Mouse (Mus musculus) neural tube, embryonic 12.5 days (tissue): ENCODE measurements around the gene Sgcg. TPM values are rescaled to one million over a fixed set of nuclear protein-coding genes. Genes with fewer than 3 reads are reported as not detected.

Experiments
- ATAC-seq: fragments of 200-750 bp; cut with Nextera tagmentation; 2 replicates; pipeline ENCODE4 v1.8.0; 2017; ENCODE audit warnings: low read depth, mild to moderate bottlenecking, moderate TSS enrichment, moderate library complexity; ENCODE audit not compliant: low FRiP score
- H3K27ac ChIP-seq: fragments of 300-500 bp; sonication (generic); 2 replicates; pipeline ENCODE4 v1.5.1; 2016
- H3K27me3 ChIP-seq: fragments of 300-500 bp; sonication (generic); replicated peaks from 2 replicates; pipeline ENCODE4 v1.6.1; 2016; ENCODE audit warnings: mild to moderate bottlenecking
- H3K36me3 ChIP-seq: fragments of 300-500 bp; sonication (generic); 2 replicates; pipeline ENCODE4 v1.6.1; 2016; ENCODE audit warnings: mild to moderate bottlenecking
- H3K4me1 ChIP-seq: fragments of 300-500 bp; sonication (generic); 2 replicates; pipeline ENCODE4 v1.6.1; 2016
- H3K4me2 ChIP-seq: fragments of 300-500 bp; sonication (generic); replicated peaks from 2 replicates; pipeline ENCODE4 v1.6.1; 2016; ENCODE audit warnings: mild to moderate bottlenecking
- H3K4me3 ChIP-seq: fragments of 300-500 bp; sonication (generic); 2 replicates; pipeline ENCODE4 v1.5.1; 2016
- H3K9ac ChIP-seq: fragments of 300-500 bp; sonication (generic); 2 replicates; pipeline ENCODE4 v1.6.1; 2016; ENCODE audit warnings: mild to moderate bottlenecking
- H3K9me3 ChIP-seq: fragments of 300-500 bp; sonication (generic); 2 replicates; pipeline ENCODE4 v1.6.1; 2016; ENCODE audit warnings: mild to moderate bottlenecking
- WGBS: fragments of 180-500 bp; shearing (Covaris S2); methylation state at CpG from one replicate; pipeline ENCODE4 v1.1.7; 2016; 5-methylcytosine and 5-hydroxymethylcytosine counted together
- polyA plus RNA-seq: library from polyadenylated mRNA; unstranded; fragments of >200 nt; fragmentation: Nextera tagmentation; extraction: Ambion mirVana; gene quantifications from 2 replicates; pipeline ENCODE4 v1.2.1, GENCODE M21; 2016

The Sgcg gene
- 1.3 and 1.5 TPM in 2 replicates for polyA plus RNA-seq

- Histone ChIP-seq H3K36me3 (no peaks in the 10 kb centered on the region), H3K4me1 (no peaks in the 10 kb centered on the region), H3K4me3 (no peak within 1 kb of the TSS), H3K4me2 (no peak within 1 kb of the TSS), H3K9ac (no peak within 1 kb of the TSS), H3K9me3 (no peaks in the 10 kb centered on the region), H3K27ac (no peak within 1 kb of the TSS), H3K27me3 (no peaks in the 10 kb centered on the region)
- WGBS: 67% methylated on average over 11 of the region's 11 CpGs
- no peak for ATAC-seq
Measured at GRCm38 (mm10) chr14:61258352-61258751, at the start of gene Sgcg. TSS of gene Sgcg (minus strand) at chr14:61258490.

GRCm38 (mm10) chr14:61303969-61304609 lies 45.8 kb upstream of the Sgcg start:
- Histone ChIP-seq H3K4me1 (no peaks in the 10 kb centered on the region), H3K9me3 (no peaks in the 10 kb centered on the region), H3K36me3 (no peaks in the 10 kb centered on the region), H3K27ac (no peak overlapping the region), H3K9ac (no peak overlapping the region), H3K27me3 (no peaks in the 10 kb centered on the region), H3K4me3 (no peak overlapping the region), H3K4me2 (no peak overlapping the region)
- WGBS: 85% methylated on average over 4 of the region's 4 CpGs
- no peak for ATAC-seq

DNA sequence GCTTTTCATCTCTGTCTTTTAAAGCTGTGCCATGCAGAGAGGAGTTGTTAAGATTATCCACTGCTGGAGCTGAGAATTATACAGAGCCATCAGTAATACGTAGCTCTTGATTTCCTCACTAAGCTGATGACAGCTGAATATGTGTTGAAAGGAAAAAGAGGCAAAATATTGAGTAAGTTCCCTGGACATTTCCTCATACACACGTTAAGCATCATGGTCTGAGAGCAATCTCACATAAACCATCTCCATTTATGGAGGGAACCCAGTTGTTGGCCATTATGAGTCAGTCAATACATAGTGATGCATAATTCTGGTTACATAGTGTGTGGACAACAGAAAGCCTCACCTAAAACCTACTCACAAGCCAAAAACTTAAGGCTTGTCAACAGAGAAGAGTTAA lies 44.1 kb upstream of the Sgcg start:
- H3K36me3 ChIP-seq: no peaks in the 10 kb centered on the region
- H3K4me3 ChIP-seq: no peak overlapping the region
- no peaks in the 10 kb centered on the region for H3K27me3 ChIP-seq
- no peak overlapping the region for H3K9ac ChIP-seq
- H3K4me1 ChIP-seq: no peaks in the 10 kb centered on the region
- H3K4me2 ChIP-seq: no peak overlapping the region
- H3K9me3 ChIP-seq: no peaks in the 10 kb centered on the region
- no peak overlapping the region for H3K27ac ChIP-seq
- no peak for ATAC-seq
- WGBS: 86% methylated on average over 2 of the region's 2 CpGs

GRCm38 (mm10) chr14:61301323-61301722 lies 43.0 kb upstream of the Sgcg start:
- no peaks in the 10 kb centered on the region; the same call in 1 of the 2 replicates for H3K27me3 ChIP-seq
- ATAC-seq: no peak
- H3K4me1 ChIP-seq: no peaks in the 10 kb centered on the region
- no peaks in the 10 kb centered on the region for H3K9me3 ChIP-seq
- H3K4me2 ChIP-seq: no peak overlapping the region
- 65% methylated on average over 2 of the region's 2 CpGs for WGBS
- no peak overlapping the region for H3K27ac ChIP-seq
- H3K36me3 ChIP-seq: no peaks in the 10 kb centered on the region
- H3K4me3 ChIP-seq: no peak overlapping the region
- H3K9ac ChIP-seq: no peak overlapping the region

GRCm38 (mm10) chr14:61299810-61300209 lies 41.5 kb upstream of the Sgcg start:
- Histone ChIP-seq H3K27me3 (no peaks in the 10 kb centered on the region; the same call in 1 of the 2 replicates), H3K9ac (no peak overlapping the region), H3K27ac (no peak overlapping the region), H3K4me2 (no peak overlapping the region), H3K36me3 (no peaks in the 10 kb centered on the region), H3K4me1 (no peaks in the 10 kb centered on the region), H3K4me3 (no peak overlapping the region), H3K9me3 (no peaks in the 10 kb centered on the region)
- ATAC-seq: no peak
- WGBS: 87% methylated on average over 6 of the region's 6 CpGs

GRCm38 (mm10) chr14:61294738-61295079 lies 36.4 kb upstream of the Sgcg start:
- no peak overlapping the region; the same call in 1 of the 2 replicates for H3K4me2 ChIP-seq

GRCm38 (mm10) chr14:61293884-61294737 lies 35.8 kb upstream of the Sgcg start:
- Histone ChIP-seq H3K9me3 (no peaks in the 10 kb centered on the region), H3K4me2 (no peak overlapping the region; the same call in 1 of the 2 replicates), H3K9ac (no peak overlapping the region), H3K27me3 (no peaks in the 10 kb centered on the region; the same call in 1 of the 2 replicates), H3K4me3 (no peak overlapping the region), H3K36me3 (no peaks in the 10 kb centered on the region), H3K4me1 (no peaks in the 10 kb centered on the region), H3K27ac (no peak overlapping the region)
- ATAC-seq: no peak; the same call in 1 of the 2 replicates
- 54% methylated on average over 16 of the region's 16 CpGs for WGBS

More at GRCm38 (mm10) chr14:61294738-61295079, 36.4 kb upstream of the Sgcg start:
- no peaks in the 10 kb centered on the region for H3K9me3 ChIP-seq
- no peak overlapping the region for H3K27ac ChIP-seq
- no peak overlapping the region for H3K9ac ChIP-seq
- H3K36me3 ChIP-seq: no peaks in the 10 kb centered on the region
- no peak overlapping the region for H3K4me3 ChIP-seq
- no peak for ATAC-seq
- WGBS: 21% methylated on average over 6 of the region's 6 CpGs
- H3K27me3 ChIP-seq: no peaks in the 10 kb centered on the region; the same call in 1 of the 2 replicates
- H3K4me1 ChIP-seq: no peaks in the 10 kb centered on the region

- WGBS: 80% methylated on average over 3 of the region's 3 CpGs
- H3K9me3 ChIP-seq: no peaks in the 10 kb centered on the region
- no peak overlapping the region for H3K4me3 ChIP-seq
- no peak for ATAC-seq
- H3K36me3 ChIP-seq: no peaks in the 10 kb centered on the region
- no peaks in the 10 kb centered on the region for H3K27me3 ChIP-seq
- no peak overlapping the region for H3K4me2 ChIP-seq
- no peak overlapping the region for H3K9ac ChIP-seq
- no peaks in the 10 kb centered on the region for H3K4me1 ChIP-seq
- no peak overlapping the region for H3K27ac ChIP-seq
Measured at GRCm38 (mm10) chr14:61290664-61291063, 32.4 kb upstream of the Sgcg start.

DNA sequence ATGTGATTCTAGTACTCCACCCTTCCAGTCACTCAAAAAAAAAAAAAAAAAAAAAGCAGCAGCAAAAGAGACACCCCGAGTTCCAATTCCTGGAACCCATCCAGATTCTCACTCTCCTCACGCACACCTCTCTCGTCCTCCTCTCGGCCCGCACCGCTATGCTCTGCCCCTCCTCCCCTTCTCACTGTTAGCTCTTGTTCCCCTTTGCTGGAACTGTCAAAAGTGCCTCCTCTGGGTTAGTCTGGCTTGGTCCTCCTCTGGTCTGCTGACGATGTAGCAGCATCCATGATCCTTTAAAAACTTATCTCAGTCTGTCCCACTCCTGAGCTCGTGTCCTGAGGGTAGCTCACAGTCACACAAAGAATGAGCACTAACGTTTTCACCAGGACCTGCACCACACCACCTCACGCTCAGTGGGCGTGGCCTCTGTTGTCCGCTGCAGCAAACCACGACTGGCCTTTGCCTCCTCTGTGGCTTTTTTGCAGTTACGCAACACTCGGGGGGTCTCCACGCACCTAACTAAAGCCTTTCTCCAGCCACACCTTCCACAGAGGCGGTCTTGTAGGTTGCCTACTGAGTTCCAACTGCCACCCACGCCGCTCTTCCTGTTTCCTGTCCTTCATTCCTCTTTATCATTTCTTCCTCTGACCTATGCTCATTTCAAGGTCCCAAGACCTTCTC lies 30.5 kb upstream of the Sgcg start:
- H3K4me1 ChIP-seq: no peaks in the 10 kb centered on the region
- 73% methylated on average over 19 of the region's 19 CpGs for WGBS
- no peak for ATAC-seq

DNA sequence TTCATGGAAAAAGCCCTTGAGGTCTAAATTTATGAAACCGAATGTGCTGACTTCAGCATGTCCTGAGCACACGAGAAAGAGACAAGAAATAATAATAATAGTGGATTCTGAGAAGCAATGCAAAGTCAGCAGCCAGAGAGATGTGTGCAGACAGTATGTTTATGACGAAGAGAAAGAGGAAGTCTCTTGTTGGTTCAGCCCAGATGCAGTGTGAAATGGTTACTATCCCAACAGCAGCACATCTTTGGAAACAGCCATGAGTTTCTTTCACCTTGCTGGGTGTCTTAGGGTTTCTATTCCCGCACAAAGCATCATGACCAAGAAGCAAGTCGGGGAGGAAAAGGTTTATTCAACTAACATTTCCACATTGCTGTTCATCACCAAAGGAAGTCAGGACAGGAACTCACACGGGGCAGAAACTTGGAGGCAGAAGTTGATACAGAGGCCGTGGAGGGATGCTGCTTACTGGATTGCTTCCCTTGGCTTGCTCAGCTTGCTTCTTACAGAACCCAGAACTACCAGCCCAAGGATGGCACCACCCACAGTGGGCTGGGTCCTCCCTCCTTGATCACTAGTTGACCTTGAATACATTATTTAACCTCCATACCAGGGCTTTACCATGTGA lies 20.5 kb upstream of the Sgcg start:
- 87% methylated on average over 7 of the region's 7 CpGs for WGBS

More for the DNA sequence above, 30.5 kb upstream of the Sgcg start:
- Histone ChIP-seq H3K9ac (no peak overlapping the region), H3K36me3 (no peaks in the 10 kb centered on the region), H3K4me3 (no peak overlapping the region), H3K9me3 (no peaks in the 10 kb centered on the region), H3K4me2 (no peak overlapping the region), H3K27me3 (no peaks in the 10 kb centered on the region), H3K27ac (no peak overlapping the region)

DNA sequence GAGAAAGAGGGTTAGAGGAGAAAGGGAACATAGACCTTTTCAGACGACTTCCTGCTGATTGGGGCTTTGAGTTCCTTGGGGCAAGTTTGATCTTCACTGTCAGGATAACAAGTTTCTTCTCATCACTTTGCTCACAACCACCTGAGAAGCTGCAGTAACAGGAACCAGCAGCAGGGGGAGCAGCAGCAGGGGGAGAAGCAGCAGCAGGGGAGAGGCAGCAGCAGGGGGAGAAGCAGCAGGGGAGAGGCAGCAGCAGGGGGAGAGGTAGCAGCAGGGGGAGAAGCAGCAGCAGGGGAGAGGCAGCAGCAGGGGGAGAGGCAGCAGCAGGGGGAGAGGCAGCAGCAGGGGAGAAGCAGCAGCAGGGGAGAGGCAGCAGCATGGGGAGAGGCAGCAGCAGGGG lies 19.0 kb upstream of the Sgcg start:
- ATAC-seq: no peak
- Histone ChIP-seq H3K4me3 (no peak overlapping the region), H3K27me3 (peaks cover 28% of the 10 kb centered on the region), H3K36me3 (no peaks in the 10 kb centered on the region), H3K27ac (no peak overlapping the region), H3K4me1 (peaks cover 8% of the 10 kb centered on the region; the same call in 1 of the 2 replicates), H3K9ac (no peak overlapping the region), H3K9me3 (no peaks in the 10 kb centered on the region), H3K4me2 (no peak overlapping the region)
- whole genome bisulfite sequencing: 34% methylated on average over 1 of the region's 1 CpGs

More for the DNA sequence above, 20.5 kb upstream of the Sgcg start:
- H3K9me3 ChIP-seq: no peaks in the 10 kb centered on the region
- no peak overlapping the region for H3K4me3 ChIP-seq
- H3K27ac ChIP-seq: no peak overlapping the region
- no peak for ATAC-seq
- H3K27me3 ChIP-seq: peaks cover 28% of the 10 kb centered on the region
- no peaks in the 10 kb centered on the region for H3K36me3 ChIP-seq
- H3K4me2 ChIP-seq: no peak overlapping the region
- no peak overlapping the region for H3K9ac ChIP-seq
- peaks cover 8% of the 10 kb centered on the region; the same call in 1 of the 2 replicates for H3K4me1 ChIP-seq
